Mouse (Mus musculus) intestine, embryonic 15.5 days (tissue): ENCODE data around the gene Fat2. TPM values are rescaled to one million over a fixed set of nuclear protein-coding genes. Genes with fewer than 3 reads are reported as not detected.
A peak's percentile ranks its signal among the peaks of the same experiment; 100 is the strongest.

Source experiments
- ATAC-seq: fragments of 200-750 bp; cut with Nextera tagmentation; 2 replicates; pipeline ENCODE4 v1.8.0; 2017; ENCODE audit warnings: moderate TSS enrichment, moderate library complexity
- H3K27ac ChIP-seq: fragments of 300-500 bp; sonication (generic); 2 replicates; pipeline ENCODE4 v1.5.1; 2015; ENCODE audit warnings: mild to moderate bottlenecking, inconsistent platforms
- H3K27me3 ChIP-seq: fragments of 300-500 bp; sonication (generic); replicated peaks from 2 replicates; pipeline ENCODE4 v1.6.1; 2015; ENCODE audit warnings: inconsistent platforms
- H3K36me3 ChIP-seq: fragments of 300-500 bp; sonication (generic); 2 replicates; pipeline ENCODE4 v1.6.1; 2015; ENCODE audit warnings: inconsistent platforms
- H3K4me1 ChIP-seq: fragments of 300-500 bp; sonication (generic); replicated peaks from 2 replicates; pipeline ENCODE4 v1.6.1; 2015; ENCODE audit warnings: inconsistent platforms
- H3K4me2 ChIP-seq: fragments of 300-500 bp; sonication (generic); replicated peaks from 2 replicates; pipeline ENCODE4 v1.6.1; 2015; ENCODE audit warnings: mild to moderate bottlenecking, inconsistent platforms
- H3K4me3 ChIP-seq: fragments of 300-500 bp; sonication (generic); replicated peaks from 2 replicates; pipeline ENCODE4 v1.5.1; 2015; ENCODE audit warnings: inconsistent platforms
- H3K9ac ChIP-seq: fragments of 300-500 bp; sonication (generic); 2 replicates; pipeline ENCODE4 v1.6.1; 2015; ENCODE audit warnings: inconsistent platforms
- H3K9me3 ChIP-seq: fragments of 300-500 bp; sonication (generic); 2 replicates; pipeline ENCODE4 v1.6.1; 2016; ENCODE audit warnings: inconsistent platforms
- WGBS: fragments of 180-500 bp; shearing (Covaris S2); methylation state at CpG from one replicate; pipeline ENCODE4 v1.1.7; 2015; 5-methylcytosine and 5-hydroxymethylcytosine counted together
- polyA plus RNA-seq: library from polyadenylated mRNA; unstranded; fragments of >200 nt; fragmentation: Nextera tagmentation; extraction: Ambion mirVana; gene quantifications from 2 replicates; pipeline ENCODE4 v1.2.1, GENCODE M21; 2015

Fat2 gene
- polyA plus RNA-seq, 1 experiment from 2014 or later: 0.05 TPM

- H3K4me1 ChIP-seq: 0 out of 2 replicates have a peak, but pooled peaks cover 5% of the 10 kb centered on the region
- peak within 1 kb of the TSS; percentile 70 for H3K4me3 ChIP-seq
- ATAC-seq: peak; percentile 95
- no peaks in the 10 kb centered on the region for H3K27me3 ChIP-seq
- WGBS: under 1% methylated on average over 31 of the region's 31 CpGs
- H3K36me3 ChIP-seq: no peaks in the 10 kb centered on the region
- no peak within 1 kb of the TSS for H3K27ac ChIP-seq
- H3K4me2 ChIP-seq: peak within 1 kb of the TSS; percentile 89
- peak within 1 kb of the TSS; percentile 69 for H3K9ac ChIP-seq
- H3K9me3 ChIP-seq: no peaks in the 10 kb centered on the region
Measured at GRCm38 (mm10) chr11:55204159-55204596, 132.2 kb downstream of the Fat2 start, which contains the start of gene Slc36a1. Slc36a1 (plus strand) TSS chr11:55204350.

Other genes with a start within 250 kb of the Fat2 start
- 19.3 and 20.9 TPM in 2 replicates for gene Gm2a, start 238.4 kb downstream of the Fat2 start, polyA plus RNA-seq
- not detected in 2 replicates for gene Slc36a3, start 184.9 kb downstream of the Fat2 start, polyA plus RNA-seq
- gene Slc36a2, start 151.5 kb downstream of the Fat2 start, polyA plus RNA-seq: 0.31 and 0.69 TPM in 2 replicates
- 2.4 and 2.8 TPM in 2 replicates for gene Slc36a1, start 132.2 kb downstream of the Fat2 start, polyA plus RNA-seq
- 1,532 and 1,545 TPM in 2 replicates for gene Sparc, start 86.6 kb upstream of the Fat2 start, polyA plus RNA-seq
- gene Atox1, start 124.7 kb upstream of the Fat2 start, polyA plus RNA-seq: 370 and 402 TPM in 2 replicates
- 163 and 179 TPM in 2 replicates for gene G3bp1, start 133.1 kb upstream of the Fat2 start, polyA plus RNA-seq